In the genomic region with DNA sequence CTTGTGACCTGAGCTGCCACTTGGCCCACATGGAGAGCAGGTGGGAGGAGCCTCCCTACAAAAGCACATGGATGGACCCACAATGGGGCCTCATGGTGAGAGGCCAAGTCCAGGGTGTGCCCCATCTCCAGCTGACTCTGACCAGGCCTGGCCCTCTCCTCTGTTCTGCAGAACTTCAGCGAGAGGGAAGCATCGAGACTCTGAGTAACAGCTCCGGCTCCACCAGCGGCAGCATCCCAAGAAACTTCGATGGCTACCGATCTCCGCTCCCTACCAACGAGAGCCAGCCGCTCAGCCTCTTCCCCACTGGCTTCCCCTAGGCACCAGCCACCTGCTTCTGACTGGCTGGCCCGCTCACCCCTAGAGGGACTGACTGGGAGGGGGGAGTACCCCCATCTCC, we compare ENCODE assay signal across 34 mouse cellular contexts. TPM values are rescaled to one million over a fixed set of nuclear protein-coding genes. Genes with fewer than 3 reads are reported as not detected.
DNase-seq lines count a peak whose midpoint lies in the region; ATAC-seq lines count a peak whose summit lies in the region.
"Had no signal": no experiment of that assay in that cellular context is flagged by ENCODE, and none has a peak within 500 bp of the region (broad histone marks: within the 10 kb centered on the region; RNA-seq: fewer than 3 reads in every experiment).

No protein-coding gene starts in this region.

- H3K27me3 ChIP-seq in kidney, embryonic 16.5 days (ENCODE audit: insufficient read depth, low read length): peaks cover 24% of the 10 kb centered on the region; the same call in 1 of the 2 replicates
- H3K27me3 ChIP-seq in kidney, embryonic 15.5 days: peaks cover 34% of the 10 kb centered on the region
- H3K27me3 ChIP-seq in embryonic facial prominence, embryonic 10.5 days (replicated peaks; ENCODE audit: low read depth, poor library complexity, severe bottlenecking): peaks cover 99% of the 10 kb centered on the region

- peaks cover 65% of the 10 kb centered on the region for H3K4me1 ChIP-seq in kidney, embryonic 16.5 days (ENCODE audit: insufficient read depth, low read length)
- H3K4me1 ChIP-seq in kidney, embryonic 15.5 days: peaks cover 93% of the 10 kb centered on the region
- peaks cover 92% of the 10 kb centered on the region for H3K4me1 ChIP-seq in embryonic facial prominence, embryonic 10.5 days

- H3K9me3 ChIP-seq in kidney, embryonic 16.5 days (ENCODE audit: low read length): no peaks in the 10 kb centered on the region
- no peaks in the 10 kb centered on the region for H3K9me3 ChIP-seq in kidney, embryonic 15.5 days (replicated peaks)
- H3K9me3 ChIP-seq in embryonic facial prominence, embryonic 10.5 days: no peaks in the 10 kb centered on the region
- H3K9me3 ChIP-seq: forebrain, embryonic 10.5 days; forebrain, embryonic 13.5 days; heart, embryonic 12.5 days; heart, embryonic 15.5 days had no signal

- no peak overlapping the region for H3K27ac ChIP-seq in kidney, embryonic 16.5 days (ENCODE audit: low read length)
- 0 out of 2 replicates have a peak overlapping the region, but pooled peaks have one; percentile 84 for H3K27ac ChIP-seq in kidney, embryonic 15.5 days
- peak overlapping the region; percentile 93 for H3K27ac ChIP-seq in embryonic facial prominence, embryonic 10.5 days (replicated peaks)
- H3K27ac ChIP-seq: forebrain, embryonic 10.5 days; forebrain, embryonic 13.5 days; heart, embryonic 15.5 days; hindbrain, embryonic 14.5 days; hindbrain, postnatal 0 days had no signal

- ATAC-seq in kidney, embryonic 16.5 days (ENCODE audit: low FRiP score, low TSS enrichment): no peak
- ATAC-seq in kidney, embryonic 15.5 days (replicated peaks; ENCODE audit: low FRiP score): no peak
- ATAC-seq: activated CD4-positive, CD25-positive, alpha-beta regulatory T cell, adult 4 months; forebrain, embryonic 13.5 days; forebrain, embryonic 16.5 days; hindbrain, postnatal 0 days had no signal

- no peak overlapping the region for H3K4me2 ChIP-seq in kidney, embryonic 16.5 days (replicated peaks; ENCODE audit: low read depth, low read length)
- H3K4me2 ChIP-seq in kidney, embryonic 15.5 days: no peak overlapping the region
- H3K4me2 ChIP-seq: forebrain, embryonic 13.5 days; heart, embryonic 12.5 days; heart, embryonic 15.5 days; hindbrain, embryonic 14.5 days had no signal

- no peak overlapping the region for H3K9ac ChIP-seq in kidney, embryonic 16.5 days (replicated peaks; ENCODE audit: low read length)
- H3K9ac ChIP-seq in kidney, embryonic 15.5 days: no peak overlapping the region
- H3K9ac ChIP-seq: forebrain, embryonic 13.5 days; heart, embryonic 12.5 days; heart, embryonic 15.5 days; hindbrain, embryonic 14.5 days had no signal

- WGBS in kidney, embryonic 16.5 days: 85% methylated on average over 10 of the region's 10 CpGs
- 80% methylated on average over 10 of the region's 10 CpGs for WGBS in kidney, embryonic 15.5 days
- 78% methylated on average over 10 of the region's 10 CpGs for WGBS in embryonic facial prominence, embryonic 10.5 days

- DNase-seq in heart, adult 11 months: peak; percentile 91
- no peak for DNase-seq in heart, postnatal 10 days
- peak; percentile 6 for DNase-seq in kidney, adult 11 months
- DNase-seq in kidney, adult 9 months: no peak
- no peak for DNase-seq in embryonic facial prominence, embryonic 10.5 days (ENCODE audit: low spot score)
- DNase-seq: adrenal gland, adult 8-10 months; adrenal gland, postnatal 25 days; cerebellum, adult 11-12 months; cerebellum, adult 8-10 months; cerebellum, postnatal 10 days; cerebellum, postnatal 36 days; embryo, embryonic 11 days; gastrocnemius, postnatal 10 days; gastrocnemius, postnatal 36 days; heart, postnatal 14 days had no signal

- intact Hi-C loops in heart, postnatal 10 days (cut with DNase I): no loop called here

- H3K4me3 ChIP-seq in kidney, embryonic 16.5 days (ENCODE audit: low read length): no peak overlapping the region
- no peak overlapping the region for H3K4me3 ChIP-seq in kidney, embryonic 15.5 days (replicated peaks)
- H3K4me3 ChIP-seq in embryonic facial prominence, embryonic 10.5 days: no peak overlapping the region
- H3K4me3 ChIP-seq: forebrain, embryonic 10.5 days; forebrain, embryonic 13.5 days; heart, embryonic 12.5 days; heart, embryonic 15.5 days had no signal

- no peaks in the 10 kb centered on the region for H3K36me3 ChIP-seq in kidney, embryonic 16.5 days (ENCODE audit: insufficient read depth, low read length)
- no peaks in the 10 kb centered on the region for H3K36me3 ChIP-seq in kidney, embryonic 15.5 days
- H3K36me3 ChIP-seq in embryonic facial prominence, embryonic 10.5 days (replicated peaks): no peaks in the 10 kb centered on the region
- H3K36me3 ChIP-seq: forebrain, embryonic 10.5 days; heart, embryonic 12.5 days; heart, embryonic 15.5 days had no signal

RNA-seq across cellular contexts. Expression of a gene that starts 7.3 kb away (rescaled TPM):
- 10 to 100 TPM; 17.3 to 18.4 TPM for total RNA-seq in heart, postnatal 10 days (2021)
- 10.3 TPM in 2 replicates for polyA plus RNA-seq in kidney, embryonic 16.5 days (2015; fragmentation: Nextera tagmentation; extraction: Ambion mirVana)
- 11.2 and 11.4 TPM in 2 replicates for polyA plus RNA-seq in kidney, embryonic 15.5 days (2015; fragmentation: Nextera tagmentation; extraction: Ambion mirVana)
- 9.9 and 10.9 TPM in 2 replicates for polyA plus RNA-seq in embryonic facial prominence, embryonic 10.5 days (2016; fragmentation: Nextera tagmentation; extraction: Ambion mirVana)

RNA-seq across cellular contexts. Expression of a gene that starts 25.1 kb away (rescaled TPM):
- total RNA-seq in heart, postnatal 10 days (2021): not detected
- polyA plus RNA-seq in kidney, embryonic 16.5 days (2015; fragmentation: Nextera tagmentation; extraction: Ambion mirVana): not detected in 2 replicates
- polyA plus RNA-seq in kidney, embryonic 15.5 days (2015; fragmentation: Nextera tagmentation; extraction: Ambion mirVana): not detected in 2 replicates
- polyA plus RNA-seq in embryonic facial prominence, embryonic 10.5 days (2016; fragmentation: Nextera tagmentation; extraction: Ambion mirVana): not detected in 2 replicates
- total RNA-seq: adrenal gland, adult 8-10 months; adrenal gland, postnatal 25 days; ES-E14; gastrocnemius, adult 18-20 months; gastrocnemius, postnatal 10 days; gastrocnemius, postnatal 36 days; granulocyte monocyte progenitor cell, adult 5-6 weeks; heart, adult 8-10 months; heart, postnatal 14 days; hematopoietic stem cell, adult 5-6 weeks; hindbrain, postnatal 0 days had no signal
- polyA plus RNA-seq: brain, embryonic 14.5 days; cortical plate, adult 2 months; embryonic facial prominence, embryonic 11.5 days; embryonic facial prominence, embryonic 14.5 days; forebrain, embryonic 10.5 days; forebrain, embryonic 13.5 days; forebrain, embryonic 16.5 days; heart, embryonic 12.5 days; heart, embryonic 15.5 days; hindbrain, embryonic 14.5 days; hindbrain, postnatal 0 days had no signal

Comparison
In these comparisons a context has a peak if more than half of its experiments do, and no peak if none do; other contexts are left out.
1. DNase-seq: peak in heart, adult 11 months (single experiment) and kidney, adult 11 months (single experiment); none in heart, postnatal 10 days (0 of 2), kidney, adult 9 months (single experiment) and embryonic facial prominence, embryonic 10.5 days (single experiment).